Mouse (Mus musculus): ENCODE measurements around the gene 4931422A03Rik. TPM values are rescaled to one million over a fixed set of nuclear protein-coding genes. Genes with fewer than 3 reads are reported as not detected.

The 4931422A03Rik gene
- total and polyA plus RNA-seq, 3 experiments, result not detected

DNA sequence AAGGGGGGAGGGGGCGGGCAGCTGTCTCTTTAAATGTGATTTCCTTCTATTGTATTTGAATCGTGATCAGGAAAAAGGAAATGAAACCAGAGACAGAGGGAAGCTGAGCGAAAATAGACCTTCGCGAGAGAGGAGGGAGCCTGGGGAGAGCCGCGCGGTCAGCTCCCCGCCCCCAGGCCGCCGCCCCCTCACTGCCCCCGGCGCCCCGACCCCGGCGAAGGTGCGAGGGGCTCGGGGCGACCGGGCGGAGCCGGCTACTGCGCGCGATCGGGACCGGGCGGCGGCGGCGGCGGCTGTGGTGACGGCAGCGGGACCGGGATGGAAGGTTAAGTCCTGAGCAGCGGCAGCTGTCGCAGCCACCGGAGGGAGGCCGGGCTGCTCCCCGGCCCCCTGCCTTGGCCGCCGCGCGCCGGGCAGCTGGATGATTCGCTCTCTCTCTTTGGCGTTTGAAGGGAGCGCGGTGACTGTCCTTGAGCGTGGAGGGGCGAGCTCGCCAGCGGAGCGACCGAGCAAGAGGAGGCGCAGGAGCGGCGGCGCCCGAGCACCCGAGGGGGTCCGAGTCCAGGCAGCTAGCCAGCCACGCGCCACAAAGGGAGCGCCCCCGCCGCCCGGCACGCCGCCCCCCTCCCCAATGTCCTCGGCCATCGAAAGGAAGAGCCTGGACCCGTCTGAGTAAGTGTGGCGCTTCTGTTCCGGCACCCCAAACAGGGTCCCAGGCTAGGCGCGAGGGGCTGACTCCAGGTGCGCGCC, 57.9 kb downstream of the 4931422A03Rik start:
- peak; percentile 80 to 82 for DNase-seq
- 0 out of 2 replicates have a peak, but pooled peaks cover 2% of the 10 kb centered on the region for H3K36me3 ChIP-seq (ENCODE audit: control insufficient read depth, insufficient read depth, low read length)
- peaks cover 1% of the 10 kb centered on the region; the same call in 1 of the 2 replicates for H3K4me1 ChIP-seq (ENCODE audit: control insufficient read depth, insufficient read depth, low read length)
- WGBS, result under 1% methylated on average over 73 of the region's 79 CpGs
- no peaks in the 10 kb centered on the region for H3K79me2 ChIP-seq (replicated peaks; ENCODE audit: control insufficient read depth, insufficient read depth, low read length)
- peak overlapping the region; percentile 85 for H3K9ac ChIP-seq (ENCODE audit: low read depth, low read length)
- no peak for TF ChIP-seq POLR2A (IDR thresholded peaks at IDR 0.05; ENCODE audit: insufficient read depth, low read depth, low read length)
- no peak for TF ChIP-seq EP300 (IDR thresholded peaks at IDR 0.05; ENCODE audit: insufficient read depth, low read depth, low read length)
- TF ChIP-seq CTCF (IDR thresholded peaks at IDR 0.05), result 0 out of 2 replicates have a peak, but pooled peaks have one; percentile 5
- intact Hi-C loops (cut with DNase I), result loop anchor here (5.0 to 10.0 kb wide), 2 partner anchors 173 to 405 kb away; partner anchors contain the start of genes Abtb2 and Caprin1
- H3K27me3 ChIP-seq (ENCODE audit: control insufficient read depth, insufficient read depth, low read length), result no peaks in the 10 kb centered on the region
- peak overlapping the region; percentile 78 for H3K4me3 ChIP-seq
- peak overlapping the region; percentile 94 for H3K27ac ChIP-seq

DNA sequence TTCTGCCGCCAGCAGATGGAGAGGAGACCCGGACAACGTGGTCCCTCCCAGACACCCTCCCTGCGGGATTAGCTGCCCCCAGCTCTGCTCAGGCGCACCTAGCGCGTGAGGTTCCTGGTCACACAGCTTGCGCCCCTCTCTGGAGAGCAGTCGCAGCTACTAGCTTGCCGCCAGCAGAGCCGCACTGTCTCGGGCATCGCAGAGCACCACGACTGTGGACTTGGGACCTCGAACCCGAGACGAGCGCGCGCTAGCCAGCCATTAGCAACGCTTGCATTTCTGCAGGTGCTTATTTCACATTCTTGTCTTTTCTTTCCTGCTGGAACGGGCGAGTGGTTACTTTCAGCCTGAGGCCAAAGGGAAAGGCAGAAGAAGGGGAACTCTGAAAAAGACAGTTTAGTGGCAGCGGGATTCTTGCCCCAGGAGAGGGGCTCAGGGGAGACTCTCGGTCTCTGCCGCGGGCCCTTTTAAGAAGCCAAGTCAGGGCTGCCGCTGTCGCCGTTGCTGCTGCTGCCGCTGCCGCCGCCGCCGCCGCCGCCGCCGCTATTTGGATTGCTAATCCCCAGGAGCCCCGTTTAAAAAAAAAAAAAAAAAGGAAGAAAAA, 58.6 kb downstream of the 4931422A03Rik start:
- TF ChIP-seq CTCF (IDR thresholded peaks at IDR 0.05) (peak; percentile 57), EP300 (IDR thresholded peaks at IDR 0.05; ENCODE audit: insufficient read depth, low read depth, low read length) (peak; percentile 51; the same call in 1 of the 2 replicates), POLR2A (IDR thresholded peaks at IDR 0.05; ENCODE audit: insufficient read depth, low read depth, low read length) (peak; percentile 65)
- Histone ChIP-seq H3K36me3 (ENCODE audit: control insufficient read depth, insufficient read depth, low read length) (0 out of 2 replicates have a peak, but pooled peaks cover 2% of the 10 kb centered on the region), H3K27ac (peak overlapping the region; percentile 94), H3K27me3 (ENCODE audit: control insufficient read depth, insufficient read depth, low read length) (no peaks in the 10 kb centered on the region), H3K9ac (ENCODE audit: low read depth, low read length) (peak overlapping the region; percentile 85), H3K79me2 (replicated peaks; ENCODE audit: control insufficient read depth, insufficient read depth, low read length) (no peaks in the 10 kb centered on the region), H3K4me3 (peak overlapping the region; percentile 78), H3K4me1 (ENCODE audit: control insufficient read depth, insufficient read depth, low read length) (peaks cover 1% of the 10 kb centered on the region; the same call in 1 of the 2 replicates)
- DNase-seq, result peak; percentile 79 to 81
- intact Hi-C loops (cut with DNase I), result loop anchor here (5.0 to 10.0 kb wide), 3 partner anchors 72 to 405 kb away; partner anchors contain the start of genes Abtb2 and Caprin1
- under 1% methylated on average over 40 of the region's 40 CpGs for WGBS

DNA sequence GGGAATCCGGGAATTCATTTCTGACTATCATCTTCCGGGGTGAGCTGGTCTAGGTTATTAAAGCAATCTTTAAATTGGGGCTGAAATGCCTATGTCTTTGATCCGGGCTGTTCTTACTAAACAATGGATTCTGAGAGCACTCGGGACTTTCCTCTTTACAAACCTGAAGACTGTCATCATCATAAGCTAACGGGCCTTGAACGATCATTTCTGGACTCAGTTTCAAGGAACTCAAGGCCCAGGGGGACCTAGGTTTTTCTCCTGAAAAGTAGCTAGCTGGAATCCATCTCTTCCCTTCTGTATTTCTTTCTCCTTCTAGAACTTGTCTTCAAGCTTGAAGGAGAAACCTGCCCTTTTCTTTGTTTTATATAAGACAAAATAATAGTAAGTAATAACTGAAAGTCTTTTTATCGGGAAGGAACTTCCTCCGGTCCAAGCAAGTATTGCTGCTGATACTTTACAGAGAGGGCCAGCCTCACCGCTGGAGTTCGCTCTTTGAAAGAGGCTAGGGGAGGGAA, 59.2 kb downstream of the 4931422A03Rik start:
- WGBS, result 23% methylated on average over 10 of the region's 10 CpGs
- intact Hi-C loops (cut with DNase I), result loop anchor here (5.0 kb wide), 1 partner anchor 72 kb away; no protein-coding TSS in a partner anchor
- H3K9ac ChIP-seq (ENCODE audit: low read depth, low read length), result peak overlapping the region; percentile 85
- H3K4me3 ChIP-seq, result peak overlapping the region; percentile 78
- no peaks in the 10 kb centered on the region for H3K27me3 ChIP-seq (ENCODE audit: control insufficient read depth, insufficient read depth, low read length)
- no peaks in the 10 kb centered on the region for H3K79me2 ChIP-seq (replicated peaks; ENCODE audit: control insufficient read depth, insufficient read depth, low read length)
- DNase-seq, result no peak
- H3K4me1 ChIP-seq (ENCODE audit: control insufficient read depth, insufficient read depth, low read length), result peaks cover 1% of the 10 kb centered on the region; the same call in 1 of the 2 replicates
- peak overlapping the region; percentile 94 for H3K27ac ChIP-seq
- TF ChIP-seq EP300 (IDR thresholded peaks at IDR 0.05; ENCODE audit: insufficient read depth, low read depth, low read length) (no peak), CTCF (IDR thresholded peaks at IDR 0.05) (no peak), POLR2A (IDR thresholded peaks at IDR 0.05; ENCODE audit: insufficient read depth, low read depth, low read length) (no peak)
- H3K36me3 ChIP-seq (ENCODE audit: control insufficient read depth, insufficient read depth, low read length), result 0 out of 2 replicates have a peak, but pooled peaks cover 2% of the 10 kb centered on the region

DNA sequence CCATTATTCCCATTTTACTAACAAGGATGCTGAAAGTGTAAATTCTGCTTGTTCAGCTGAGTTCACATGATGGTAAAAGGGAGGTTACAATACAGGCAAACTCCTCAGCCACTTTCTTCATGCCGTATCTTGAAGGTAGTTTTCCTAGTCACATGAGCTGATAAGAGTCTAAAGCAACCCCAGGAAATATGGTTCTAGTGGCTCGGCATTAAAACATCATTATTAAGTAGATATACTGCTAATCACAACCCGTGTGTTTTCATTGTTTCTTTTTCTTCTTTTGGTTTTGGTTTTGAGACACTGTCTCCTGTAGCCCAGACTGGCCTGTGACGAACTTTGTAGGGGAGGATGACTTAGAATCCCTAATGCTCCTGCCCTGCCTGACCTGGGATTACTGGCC, 60.0 kb downstream of the 4931422A03Rik start:
- H3K4me3 ChIP-seq, result peak overlapping the region; percentile 23
- no peak for DNase-seq
- peak overlapping the region; percentile 94 for H3K27ac ChIP-seq
- intact Hi-C loops (cut with DNase I), result loop anchor here (5.0 kb wide), 1 partner anchor 71 kb away; no protein-coding TSS in a partner anchor
- H3K36me3 ChIP-seq (ENCODE audit: control insufficient read depth, insufficient read depth, low read length), result 0 out of 2 replicates have a peak, but pooled peaks cover 2% of the 10 kb centered on the region
- no peaks in the 10 kb centered on the region for H3K27me3 ChIP-seq (ENCODE audit: control insufficient read depth, insufficient read depth, low read length)
- H3K4me1 ChIP-seq (ENCODE audit: control insufficient read depth, insufficient read depth, low read length), result peaks cover 1% of the 10 kb centered on the region; the same call in 1 of the 2 replicates
- H3K79me2 ChIP-seq (replicated peaks; ENCODE audit: control insufficient read depth, insufficient read depth, low read length), result no peaks in the 10 kb centered on the region
- 56% methylated on average over 4 of the region's 4 CpGs for WGBS
- no peak for TF ChIP-seq POLR2A (IDR thresholded peaks at IDR 0.05; ENCODE audit: insufficient read depth, low read depth, low read length)
- no peak for TF ChIP-seq CTCF (IDR thresholded peaks at IDR 0.05)
- no peak for TF ChIP-seq EP300 (IDR thresholded peaks at IDR 0.05; ENCODE audit: insufficient read depth, low read depth, low read length)
- no peak overlapping the region for H3K9ac ChIP-seq (ENCODE audit: low read depth, low read length)

DNA sequence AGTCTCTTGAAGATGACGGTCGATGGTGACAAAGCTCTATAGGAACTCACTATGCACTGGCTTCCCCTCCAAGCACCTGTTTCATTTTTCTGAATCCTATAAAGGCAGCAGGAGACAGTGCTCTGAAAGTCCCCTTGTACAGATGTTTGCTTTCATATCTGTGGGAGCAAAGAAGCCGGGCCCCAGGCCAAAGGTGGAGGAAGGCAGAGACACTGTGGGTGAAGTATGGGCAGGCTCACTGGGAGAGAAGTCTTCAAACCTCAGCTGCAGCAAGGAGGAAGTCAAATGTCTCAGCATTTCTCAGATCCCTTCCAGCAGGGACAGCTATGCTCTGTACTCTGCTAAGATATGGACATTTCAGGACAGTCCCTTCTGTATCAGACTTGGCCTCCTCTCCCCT, 62.8 kb downstream of the 4931422A03Rik start:
- peaks cover 2% of the 10 kb centered on the region; the same call in 1 of the 2 replicates for H3K4me1 ChIP-seq (ENCODE audit: control insufficient read depth, insufficient read depth, low read length)
- WGBS, result 86% methylated on average over 3 of the region's 3 CpGs
- H3K36me3 ChIP-seq (ENCODE audit: control insufficient read depth, insufficient read depth, low read length), result 0 out of 2 replicates have a peak, but pooled peaks cover 2% of the 10 kb centered on the region
- H3K27me3 ChIP-seq (ENCODE audit: control insufficient read depth, insufficient read depth, low read length), result no peaks in the 10 kb centered on the region
- H3K9ac ChIP-seq (ENCODE audit: low read depth, low read length), result no peak overlapping the region
- intact Hi-C loops (cut with DNase I), result loop anchor here (5.0 kb wide), 1 partner anchor 68 kb away; no protein-coding TSS in a partner anchor
- no peak for TF ChIP-seq POLR2A (IDR thresholded peaks at IDR 0.05; ENCODE audit: insufficient read depth, low read depth, low read length)
- no peak for TF ChIP-seq EP300 (IDR thresholded peaks at IDR 0.05; ENCODE audit: insufficient read depth, low read depth, low read length)
- TF ChIP-seq CTCF (IDR thresholded peaks at IDR 0.05), result no peak
- H3K27ac ChIP-seq, result no peak overlapping the region
- H3K4me3 ChIP-seq, result no peak overlapping the region
- no peaks in the 10 kb centered on the region for H3K79me2 ChIP-seq (replicated peaks; ENCODE audit: control insufficient read depth, insufficient read depth, low read length)
- DNase-seq, result peak in 1 of 2 experiments; percentile 23

All from heart, adult 2 months (tissue).